Mouse (Mus musculus) CD4-positive, CD25-positive, alpha-beta regulatory T cell, adult 2 months (primary cell): ENCODE measurements around the gene Ccdc146.

Experiments
- DNase-seq: peaks from one replicate; pipeline ENCODE4 v3.0.0-alpha.2; 2012; ENCODE audit warnings: low read depth, low spot score

Gene Ccdc146

GRCm38 (mm10) chr5:21264352-21265021, 160.0 kb downstream of the Ccdc146 start:
- DNase-seq: no peak

- DNase-seq: no peak
Measured at GRCm38 (mm10) chr5:21263202-21264055, 161.0 kb downstream of the Ccdc146 start.

- no peak for DNase-seq
Measured at GRCm38 (mm10) chr5:21261202-21261844, 163.2 kb downstream of the Ccdc146 start.

- no peak for DNase-seq
Measured at GRCm38 (mm10) chr5:21260746-21261145, 163.7 kb downstream of the Ccdc146 start.

- DNase-seq: peak; percentile 52
Measured at GRCm38 (mm10) chr5:21257806-21258205, 166.7 kb downstream of the Ccdc146 start.

- DNase-seq: no peak
Measured at GRCm38 (mm10) chr5:21257126-21257525, 167.4 kb downstream of the Ccdc146 start.

- DNase-seq: peak; percentile 69
Measured at GRCm38 (mm10) chr5:21255551-21256132, 168.8 kb downstream of the Ccdc146 start.

GRCm38 (mm10) chr5:21254731-21255525, 169.5 kb downstream of the Ccdc146 start:
- peak; percentile 60 for DNase-seq

- no peak for DNase-seq
Measured at GRCm38 (mm10) chr5:21248834-21249233, 175.6 kb downstream of the Ccdc146 start.

GRCm38 (mm10) chr5:21247916-21248315, 176.6 kb downstream of the Ccdc146 start:
- no peak for DNase-seq

GRCm38 (mm10) chr5:21246794-21247193, 177.7 kb downstream of the Ccdc146 start:
- DNase-seq: no peak

GRCm38 (mm10) chr5:21245241-21245640, 179.2 kb downstream of the Ccdc146 start:
- DNase-seq: no peak

GRCm38 (mm10) chr5:21244575-21244974, 179.9 kb downstream of the Ccdc146 start:
- no peak for DNase-seq
